Mouse (Mus musculus): ENCODE results near the gene Ppp4r2. TPM values are rescaled to one million over a fixed set of nuclear protein-coding genes. Genes with fewer than 3 reads are reported as not detected.

Ppp4r2 gene
- 71.6 TPM for polyA plus RNA-seq (2014; fragmentation: Illumina TruSeq; extraction: RNeasy Lipid Tissue Mini Kit (QIAGEN cat#74804); ENCODE audit: low read depth, low replicate concordance)

DNA sequence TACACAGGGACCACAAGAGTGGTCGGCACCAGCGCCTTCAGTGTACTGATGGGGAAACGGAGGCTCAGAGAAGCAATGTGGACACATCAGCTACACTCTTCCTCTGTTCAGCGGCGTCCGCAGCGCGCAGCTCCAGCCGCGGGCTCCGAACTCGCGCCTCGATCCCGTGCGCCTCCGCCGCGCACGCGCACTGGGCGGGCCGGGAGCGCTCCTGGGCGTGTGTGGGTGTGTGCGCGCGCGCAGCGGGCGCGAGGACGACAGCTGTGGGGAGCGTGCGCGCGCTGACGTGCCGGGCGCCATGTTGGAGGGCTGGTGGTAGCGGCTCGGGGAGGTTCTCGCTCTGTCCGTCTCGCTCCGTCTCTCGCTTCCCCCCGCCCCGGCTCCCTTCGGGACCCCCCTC lies at the start of gene Ppp4r2:
Gene Ppp4r2, plus strand, starts transcription at position 268 of the 400 bp plus-strand sequence.

Other genes starting within 250 kb of the Ppp4r2 start
- 5.2 TPM for gene Shq1, start 162.5 kb upstream of the Ppp4r2 start, polyA plus RNA-seq (2014; fragmentation: Illumina TruSeq; extraction: RNeasy Lipid Tissue Mini Kit (QIAGEN cat#74804); ENCODE audit: low read depth, low replicate concordance)
- gene Gxylt2, start 128.9 kb upstream of the Ppp4r2 start, polyA plus RNA-seq (2014; fragmentation: Illumina TruSeq; extraction: RNeasy Lipid Tissue Mini Kit (QIAGEN cat#74804); ENCODE audit: low read depth, low replicate concordance): 3.6 TPM